Mouse (Mus musculus) CD4-positive naive resting alpha-beta T cell, adult 57 days (primary cell): Measurements from ENCODE around the gene Vegfd. TPM values are rescaled to one million over a fixed set of nuclear protein-coding genes. Genes with fewer than 3 reads are reported as not detected.

ENCODE experiments used
- total RNA-seq: library from RNA; stranded (reverse); gene quantifications from one replicate; pipeline ENCODE4 v1.2.4, GENCODE M21; 2023

The Vegfd gene
- not detected for total RNA-seq

DNA sequence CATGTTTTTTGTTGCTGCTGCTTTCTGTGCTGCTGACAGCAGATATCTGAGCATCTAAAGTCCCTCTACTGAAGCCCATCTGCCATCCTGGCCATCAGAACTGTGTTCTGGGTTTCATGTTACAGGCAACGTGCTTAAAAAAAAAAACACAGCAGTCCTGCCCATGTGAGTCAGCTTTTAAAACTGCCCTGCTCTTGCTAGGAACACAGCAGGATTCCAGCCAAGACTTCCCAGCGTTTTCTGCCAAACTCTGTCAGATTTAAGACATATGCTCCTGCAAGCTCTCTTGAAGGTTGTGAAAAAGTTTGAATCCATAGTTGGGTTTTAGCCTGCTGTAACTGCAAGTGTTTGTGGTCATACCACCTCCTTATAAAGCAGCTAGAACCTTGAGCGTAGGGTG lies at the start of gene Vegfd:
TSS of gene Vegfd (plus strand) at position 298 of the 400 bp plus-strand sequence.

DNA sequence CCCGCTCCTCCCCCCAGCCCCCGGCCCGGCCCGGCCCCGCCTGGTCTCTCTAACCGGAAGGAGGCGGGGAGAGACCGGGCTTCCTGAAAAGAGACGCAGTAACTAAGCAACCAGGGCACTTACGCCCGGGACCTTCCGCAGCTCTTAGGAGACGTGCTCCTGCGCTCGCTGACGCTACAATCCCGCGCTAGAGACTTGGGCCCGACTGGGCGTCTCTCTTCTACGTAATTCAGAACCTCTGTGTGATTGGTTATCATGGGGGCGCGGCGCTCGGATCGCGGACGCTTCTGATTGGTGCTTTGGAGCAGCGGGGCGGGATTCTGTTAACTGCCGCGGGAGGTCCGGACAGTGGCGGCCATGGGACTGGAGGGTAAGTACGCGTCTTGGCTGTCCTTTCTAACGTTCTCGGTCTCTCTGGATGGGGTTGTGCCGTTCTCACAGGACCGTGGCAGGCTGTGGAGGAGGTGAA lies 46.3 kb downstream of the Vegfd start, which contains the start of gene Piga:
TSS of gene Piga (plus strand) at position 317 of the 469 bp plus-strand sequence.

DNA sequence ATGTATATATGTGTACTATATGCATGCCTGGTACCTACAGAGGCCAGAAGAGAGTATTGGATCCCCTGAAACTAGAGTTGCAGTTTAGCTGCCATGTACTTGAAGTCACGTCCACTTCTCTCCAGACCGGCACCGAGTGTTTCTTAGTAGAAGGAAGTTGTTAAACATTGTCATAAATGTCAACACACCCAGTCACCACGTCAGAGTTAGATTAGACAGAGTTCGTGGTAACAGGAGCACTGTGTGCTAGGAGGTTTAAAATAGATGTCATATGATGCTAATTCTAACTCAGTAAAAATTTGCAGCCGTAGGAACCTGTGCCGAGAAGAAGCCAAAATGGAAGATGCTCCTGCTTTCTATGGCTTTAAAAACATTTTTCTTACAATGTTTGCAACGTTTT lies 63.5 kb downstream of the Vegfd start, which contains the start of gene Asb11:
TSS of gene Asb11 (plus strand) at position 286 of the 400 bp plus-strand sequence.

Other genes with a start within 250 kb of the Vegfd start
- not detected for gene Ace2, start 234.0 kb upstream of the Vegfd start, total RNA-seq
- gene Bmx, start 115.2 kb upstream of the Vegfd start, total RNA-seq: not detected
- not detected for gene Pir, start 104.0 kb upstream of the Vegfd start, total RNA-seq
- gene Piga, start 46.4 kb downstream of the Vegfd start, total RNA-seq: 13.4 TPM
- not detected for gene Asb11, start 63.6 kb downstream of the Vegfd start, total RNA-seq
- not detected for gene Asb9, start 132.9 kb downstream of the Vegfd start, total RNA-seq